ENCODE assay signal across 14 mouse cellular contexts in genomic region chr15:84217969-84218782, GRCm38 (mm10). TPM values are rescaled to one million over a fixed set of nuclear protein-coding genes. Genes with fewer than 3 reads are reported as not detected.
DNase-seq lines count a peak whose midpoint lies in the region; ATAC-seq and TF ChIP-seq lines count a peak whose summit lies in the region.
"Had no signal": no experiment of that assay in that cellular context is flagged by ENCODE, and none has a peak within 500 bp of the region (broad histone marks: within the 10 kb centered on the region; RNA-seq: fewer than 3 reads in every experiment).

No protein-coding gene starts in this region.

- H3K9ac ChIP-seq in heart, embryonic 14.5 days (ENCODE audit: low read length): peak overlapping the region; percentile 21; the same call in 1 of the 2 replicates
- no peak overlapping the region for H3K9ac ChIP-seq in embryonic facial prominence, embryonic 13.5 days
- no peak overlapping the region for H3K9ac ChIP-seq in intestine, postnatal 0 days (ENCODE audit: low read depth, low read length)
- H3K9ac ChIP-seq: midbrain, embryonic 12.5 days had no signal

- no peak overlapping the region for H3K4me3 ChIP-seq in heart, embryonic 14.5 days (ENCODE audit: control insufficient read depth in 1 of 2, insufficient read depth in 1 of 2, low read depth in 1 of 2, low read length in 2 of 2)
- H3K4me3 ChIP-seq in embryonic facial prominence, embryonic 13.5 days: no peak overlapping the region
- H3K4me3 ChIP-seq in intestine, postnatal 0 days (ENCODE audit: low read depth, low read length): no peak overlapping the region
- H3K4me3 ChIP-seq: midbrain, embryonic 12.5 days had no signal

- 39% methylated on average over 23 of the region's 23 CpGs for WGBS in heart, embryonic 14.5 days
- 28% methylated on average over 23 of the region's 23 CpGs for WGBS in embryonic facial prominence, embryonic 13.5 days
- WGBS in intestine, postnatal 0 days: 20% methylated on average over 23 of the region's 23 CpGs

- intact Hi-C loops in heart, postnatal 25 days (cut with DNase I): no loop called here

- peak overlapping the region; percentile 45 to 77; a peak in 3 of 4 replicates for H3K27ac ChIP-seq in heart, embryonic 14.5 days (replicated peaks in 1 of 2; ENCODE audit: control insufficient read depth in 1 of 2, insufficient read depth in 1 of 2, low read depth in 2 of 2, low read length in 2 of 2)
- H3K27ac ChIP-seq in embryonic facial prominence, embryonic 13.5 days: peak overlapping the region; percentile 51; the same call in 1 of the 2 replicates
- H3K27ac ChIP-seq in intestine, postnatal 0 days (ENCODE audit: low read depth, low read length): no peak overlapping the region

- H3K4me2 ChIP-seq in heart, embryonic 14.5 days (ENCODE audit: low read length): peak overlapping the region; percentile 17; the same call in 1 of the 2 replicates
- peak overlapping the region; percentile 20; the same call in 1 of the 2 replicates for H3K4me2 ChIP-seq in embryonic facial prominence, embryonic 13.5 days
- peak overlapping the region; percentile 21; the same call in 1 of the 2 replicates for H3K4me2 ChIP-seq in intestine, postnatal 0 days (replicated peaks; ENCODE audit: low read depth)
- H3K4me2 ChIP-seq: midbrain, embryonic 12.5 days had no signal

- no peak for TF ChIP-seq CTCF in intestine, postnatal 0 days (IDR thresholded peaks at IDR 0.05; ENCODE audit: low read depth)

- ATAC-seq in heart, embryonic 14.5 days (ENCODE audit: insufficient number of reproducible peaks, insufficient read depth, low FRiP score, low read depth): no peak
- no peak for ATAC-seq in embryonic facial prominence, embryonic 13.5 days (ENCODE audit: insufficient number of reproducible peaks, insufficient read depth, low FRiP score, low TSS enrichment, low read depth)
- no peak for ATAC-seq in intestine, postnatal 0 days

- no peaks in the 10 kb centered on the region for H3K9me3 ChIP-seq in heart, embryonic 14.5 days (ENCODE audit: control insufficient read depth, low read length)
- no peaks in the 10 kb centered on the region for H3K9me3 ChIP-seq in embryonic facial prominence, embryonic 13.5 days
- H3K9me3 ChIP-seq in intestine, postnatal 0 days (ENCODE audit: control insufficient read depth): no peaks in the 10 kb centered on the region
- H3K9me3 ChIP-seq: midbrain, embryonic 12.5 days had no signal

- no peak for DNase-seq in heart, postnatal 25 days (ENCODE audit: low spot score)
- DNase-seq in A20 (ENCODE audit: low read depth, low spot score) (peak; percentile 60), MN1 (ENCODE audit: low spot score) (no peak)
- DNase-seq in testis, postnatal 10 days (ENCODE audit: low spot score): no peak
- no peak for DNase-seq in right cerebral cortex, adult 2 months (ENCODE audit: low spot score in 2 of 2)
- DNase-seq: cerebellum, postnatal 14 days; kidney, adult 9 months; left cerebral cortex, postnatal 4 days; right cerebral cortex, postnatal 25 days; thymus, postnatal 25 days had no signal

- H3K36me3 ChIP-seq in heart, embryonic 14.5 days (ENCODE audit: control insufficient read depth, insufficient read depth, low read length): peaks cover 21% of the 10 kb centered on the region
- H3K36me3 ChIP-seq in embryonic facial prominence, embryonic 13.5 days: peaks cover 14% of the 10 kb centered on the region
- peaks cover 8% of the 10 kb centered on the region; the same call in 1 of the 2 replicates for H3K36me3 ChIP-seq in intestine, postnatal 0 days (ENCODE audit: control insufficient read depth, insufficient read depth)

- peaks cover 21 to 40% of the 10 kb centered on the region in 2 experiments for H3K4me1 ChIP-seq in heart, embryonic 14.5 days (ENCODE audit: control insufficient read depth in 2 of 2, insufficient read depth in 2 of 2, low read length in 2 of 2)
- H3K4me1 ChIP-seq in embryonic facial prominence, embryonic 13.5 days: peaks cover 60% of the 10 kb centered on the region
- H3K4me1 ChIP-seq in intestine, postnatal 0 days (replicated peaks; ENCODE audit: control insufficient read depth, insufficient read depth, low read length): no peaks in the 10 kb centered on the region

- no peaks in the 10 kb centered on the region for H3K27me3 ChIP-seq in heart, embryonic 14.5 days (ENCODE audit: control insufficient read depth, insufficient read depth, low read length)
- no peaks in the 10 kb centered on the region for H3K27me3 ChIP-seq in embryonic facial prominence, embryonic 13.5 days
- H3K27me3 ChIP-seq in intestine, postnatal 0 days (replicated peaks; ENCODE audit: control insufficient read depth, insufficient read depth, low read length): no peaks in the 10 kb centered on the region
- H3K27me3 ChIP-seq: midbrain, embryonic 12.5 days had no signal

RNA-seq across cellular contexts. Expression of gene Parvb, which starts 13.7 kb away (rescaled TPM):
- 15.1 and 18.5 TPM in 2 replicates for polyA plus RNA-seq in heart, embryonic 14.5 days (2014; fragmentation: Nextera tagmentation; extraction: Ambion mirVana)
- total RNA-seq in heart, postnatal 25 days (2021): 100 to 1,000 TPM; 147 to 154 TPM
- polyA plus RNA-seq in embryonic facial prominence, embryonic 13.5 days (2015; fragmentation: Nextera tagmentation; extraction: Ambion mirVana): 4.4 TPM in 2 replicates
- polyA plus RNA-seq in intestine, postnatal 0 days (2015; fragmentation: Nextera tagmentation; extraction: Ambion mirVana): 2.6 and 2.8 TPM in 2 replicates

RNA-seq across cellular contexts. Expression of gene Samm50, which starts 26.1 kb away (rescaled TPM):
- 85.2 and 88.2 TPM in 2 replicates for polyA plus RNA-seq in heart, embryonic 14.5 days (2014; fragmentation: Nextera tagmentation; extraction: Ambion mirVana)
- total RNA-seq in heart, postnatal 25 days (2021): 100 to 1,000 TPM; 264 to 267 TPM
- polyA plus RNA-seq in embryonic facial prominence, embryonic 13.5 days (2015; fragmentation: Nextera tagmentation; extraction: Ambion mirVana): 110 TPM in 2 replicates
- polyA plus RNA-seq in intestine, postnatal 0 days (2015; fragmentation: Nextera tagmentation; extraction: Ambion mirVana): 104 and 110 TPM in 2 replicates

RNA-seq across cellular contexts. Expression of gene Pnpla3, which starts 50.5 kb away (rescaled TPM):
- polyA plus RNA-seq in heart, embryonic 14.5 days (2014; fragmentation: Nextera tagmentation; extraction: Ambion mirVana): 0.50 and 0.61 TPM in 2 replicates
- total RNA-seq in heart, postnatal 25 days (2021): 1 to 10 TPM; 4.2 to 6.4 TPM
- polyA plus RNA-seq in embryonic facial prominence, embryonic 13.5 days (2015; fragmentation: Nextera tagmentation; extraction: Ambion mirVana): 0.80 and 1.5 TPM in 2 replicates
- 0.59 and 0.65 TPM in 2 replicates for polyA plus RNA-seq in intestine, postnatal 0 days (2015; fragmentation: Nextera tagmentation; extraction: Ambion mirVana)
